Mouse (Mus musculus) forebrain, embryonic 16.5 days (tissue): ENCODE measurements at regions not wholly inside any gene's neighbourhood (a gene's known extent, or its start where the extent isn't known, plus 50 kb on each side); places are given as distances from the start of the nearest gene placed in this dataset.

ENCODE experiments used
- ATAC-seq: fragments of 200-750 bp; cut with Nextera tagmentation; 2 replicates; pipeline ENCODE4 v1.8.0; 2017; ENCODE audit warnings: mild to moderate bottlenecking, moderate library complexity
- H3K27ac ChIP-seq: fragments of 300-500 bp; sonication (generic); 2 replicates; pipeline ENCODE4 v1.5.1; 2014; ENCODE audit warnings: low read length, control low read depth
- H3K27me3 ChIP-seq: fragments of 300-500 bp; sonication (generic); replicated peaks from 2 replicates; pipeline ENCODE4 v1.6.1; 2014; ENCODE audit warnings: low read length; ENCODE audit not compliant: control insufficient read depth, insufficient read depth
- H3K36me3 ChIP-seq: fragments of 300-500 bp; sonication (generic); 2 replicates; pipeline ENCODE4 v1.6.1; 2014; ENCODE audit not compliant: control insufficient read depth, insufficient read depth
- H3K4me1 ChIP-seq: fragments of 300-500 bp; sonication (generic); replicated peaks from 2 replicates; pipeline ENCODE4 v1.6.1; 2014; ENCODE audit warnings: low read length; ENCODE audit not compliant: control insufficient read depth, insufficient read depth
- H3K4me2 ChIP-seq: fragments of 300-500 bp; sonication (generic); 2 replicates; pipeline ENCODE4 v1.6.1; 2014; ENCODE audit warnings: mild to moderate bottlenecking, low read length, control low read depth
- H3K4me3 ChIP-seq: fragments of 300-500 bp; sonication (generic); replicated peaks from 2 replicates; pipeline ENCODE4 v1.5.1; 2014; ENCODE audit warnings: mild to moderate bottlenecking, low read length, control low read depth
- H3K9ac ChIP-seq: fragments of 300-500 bp; sonication (generic); replicated peaks from 2 replicates; pipeline ENCODE4 v1.6.1; 2014; ENCODE audit warnings: low read depth, low read length, control low read depth
- H3K9me3 ChIP-seq: fragments of 300-500 bp; sonication (generic); 2 replicates; pipeline ENCODE4 v1.6.1; 2016; ENCODE audit warnings: low read length; ENCODE audit not compliant: control insufficient read depth
- WGBS: fragments of 180-500 bp; shearing (Covaris S2); extraction: QIAGEN DNeasy Blood & Tissue Kit; methylation state at CpG from one replicate; pipeline ENCODE4 v1.1.7; 2014; 5-methylcytosine and 5-hydroxymethylcytosine counted together

GRCm38 (mm10) chr13:46091109-46091508, 126.3 kb upstream of the Atxn1 start:
- Histone ChIP-seq H3K9me3 (no peaks in the 10 kb centered on the region), H3K4me1 (no peaks in the 10 kb centered on the region), H3K4me3 (no peak overlapping the region), H3K9ac (no peak overlapping the region), H3K27me3 (no peaks in the 10 kb centered on the region), H3K36me3 (no peaks in the 10 kb centered on the region), H3K4me2 (no peak overlapping the region), H3K27ac (no peak overlapping the region)
- 86% methylated on average over 5 of the region's 5 CpGs for WGBS
- ATAC-seq: no peak

DNA sequence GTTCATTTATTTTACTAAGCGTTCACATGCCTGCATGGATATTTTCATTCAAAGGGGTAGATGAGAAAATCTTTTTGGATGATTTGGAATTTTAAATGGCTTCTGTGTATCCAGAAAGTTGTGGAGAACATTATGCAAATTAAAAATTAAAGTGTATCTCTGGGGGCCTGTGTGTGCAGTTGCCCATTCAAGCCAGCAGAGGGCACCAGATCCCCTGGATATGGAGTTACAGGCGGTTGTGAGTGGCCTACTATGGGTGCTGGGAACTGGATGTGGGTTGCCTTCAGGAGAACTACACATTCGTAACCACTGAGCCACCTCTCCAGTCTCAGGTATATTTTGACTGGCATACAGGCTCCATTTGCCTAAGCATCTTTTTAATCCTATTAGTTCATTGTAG, 123.4 kb upstream of the Atxn1 start:
- no peak overlapping the region for H3K27ac ChIP-seq
- no peaks in the 10 kb centered on the region for H3K27me3 ChIP-seq
- H3K4me2 ChIP-seq: no peak overlapping the region
- no peaks in the 10 kb centered on the region for H3K9me3 ChIP-seq
- no peaks in the 10 kb centered on the region for H3K4me1 ChIP-seq
- WGBS: 84% methylated on average over 3 of the region's 3 CpGs
- no peak for ATAC-seq
- H3K36me3 ChIP-seq: no peaks in the 10 kb centered on the region
- no peak overlapping the region for H3K4me3 ChIP-seq
- no peak overlapping the region for H3K9ac ChIP-seq

DNA sequence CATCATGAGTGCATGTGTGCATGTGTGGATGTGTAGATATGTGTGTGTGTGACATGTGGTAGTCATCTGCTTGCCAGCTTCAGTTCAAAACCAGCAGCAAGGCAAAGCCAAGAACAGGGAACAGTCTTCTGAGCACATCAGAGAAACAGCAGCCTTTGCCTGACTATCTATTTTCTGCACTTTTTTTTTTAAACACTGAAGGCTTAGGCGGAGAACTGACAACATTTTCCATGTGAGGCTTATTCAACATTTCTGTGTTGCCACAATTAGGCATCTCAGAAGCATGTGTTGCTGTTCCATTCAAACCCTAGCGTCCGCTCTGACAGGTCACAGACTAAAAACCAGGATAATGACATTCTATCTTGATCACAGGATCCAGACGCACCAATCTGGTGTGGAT, 122.9 kb upstream of the Atxn1 start:
- no peaks in the 10 kb centered on the region for H3K36me3 ChIP-seq
- no peak overlapping the region for H3K4me2 ChIP-seq
- WGBS: 74% methylated on average over 4 of the region's 4 CpGs
- H3K4me3 ChIP-seq: no peak overlapping the region
- H3K9me3 ChIP-seq: no peaks in the 10 kb centered on the region
- no peak overlapping the region for H3K27ac ChIP-seq
- H3K4me1 ChIP-seq: no peaks in the 10 kb centered on the region
- no peak overlapping the region for H3K9ac ChIP-seq
- no peak for ATAC-seq
- H3K27me3 ChIP-seq: no peaks in the 10 kb centered on the region

DNA sequence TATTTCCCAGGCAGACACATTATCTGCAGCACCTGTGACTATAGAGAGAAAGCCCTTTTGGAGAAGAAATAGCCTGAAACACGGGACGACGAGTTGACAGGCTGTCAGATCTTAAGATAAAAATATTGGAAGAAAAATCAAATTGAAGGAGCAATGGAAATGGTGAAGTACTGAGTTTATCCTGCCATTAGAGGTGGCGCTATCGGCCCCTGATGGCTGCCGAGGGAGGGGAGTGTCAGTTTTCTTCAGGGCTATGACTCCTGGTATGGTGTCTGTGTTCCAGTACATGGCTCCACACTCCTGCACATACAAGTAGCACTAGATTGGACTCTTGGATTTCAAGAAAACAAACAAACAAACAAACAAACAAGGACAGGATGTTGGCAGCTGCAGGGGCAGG, 112.1 kb upstream of the Atxn1 start:
- WGBS: 81% methylated on average over 6 of the region's 6 CpGs
- H3K4me2 ChIP-seq: no peak overlapping the region
- H3K9ac ChIP-seq: no peak overlapping the region
- H3K27ac ChIP-seq: no peak overlapping the region
- no peak overlapping the region for H3K4me3 ChIP-seq
- no peak for ATAC-seq
- H3K27me3 ChIP-seq: no peaks in the 10 kb centered on the region
- no peaks in the 10 kb centered on the region for H3K9me3 ChIP-seq
- no peaks in the 10 kb centered on the region for H3K4me1 ChIP-seq
- no peaks in the 10 kb centered on the region for H3K36me3 ChIP-seq

- Histone ChIP-seq H3K9me3 (no peaks in the 10 kb centered on the region), H3K27me3 (no peaks in the 10 kb centered on the region), H3K4me2 (no peak overlapping the region), H3K4me3 (no peak overlapping the region), H3K4me1 (no peaks in the 10 kb centered on the region), H3K9ac (no peak overlapping the region), H3K27ac (no peak overlapping the region), H3K36me3 (no peaks in the 10 kb centered on the region)
- WGBS: 90% methylated on average over 4 of the region's 4 CpGs
- ATAC-seq: no peak
Measured at GRCm38 (mm10) chr13:46071670-46072069, 106.9 kb upstream of the Atxn1 start.

DNA sequence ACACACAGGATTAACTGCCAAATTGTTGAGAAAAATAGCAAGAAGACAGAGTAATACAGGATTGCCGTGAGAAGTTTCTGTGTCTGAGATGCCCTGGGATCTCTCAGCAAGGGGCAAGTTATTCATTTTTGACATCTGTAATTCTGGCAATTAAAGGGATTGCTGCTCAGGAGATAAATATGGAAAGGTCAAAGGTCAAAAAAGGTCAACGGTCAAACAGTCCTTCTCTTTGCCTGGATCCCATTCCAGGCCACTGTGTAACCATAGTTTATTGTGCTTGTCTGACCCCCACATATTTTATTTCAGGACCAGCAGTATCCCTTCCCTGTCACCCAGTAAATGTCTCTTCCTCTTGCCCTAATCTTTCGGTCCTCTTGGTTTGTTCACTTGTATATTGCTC, 104.8 kb upstream of the Atxn1 start:
- no peak overlapping the region for H3K9ac ChIP-seq
- no peak for ATAC-seq
- H3K27me3 ChIP-seq: no peaks in the 10 kb centered on the region
- no peaks in the 10 kb centered on the region for H3K4me1 ChIP-seq
- WGBS: 78% methylated on average over 3 of the region's 3 CpGs
- H3K36me3 ChIP-seq: no peaks in the 10 kb centered on the region
- no peak overlapping the region for H3K4me3 ChIP-seq
- no peaks in the 10 kb centered on the region for H3K9me3 ChIP-seq
- no peak overlapping the region for H3K27ac ChIP-seq
- no peak overlapping the region for H3K4me2 ChIP-seq

DNA sequence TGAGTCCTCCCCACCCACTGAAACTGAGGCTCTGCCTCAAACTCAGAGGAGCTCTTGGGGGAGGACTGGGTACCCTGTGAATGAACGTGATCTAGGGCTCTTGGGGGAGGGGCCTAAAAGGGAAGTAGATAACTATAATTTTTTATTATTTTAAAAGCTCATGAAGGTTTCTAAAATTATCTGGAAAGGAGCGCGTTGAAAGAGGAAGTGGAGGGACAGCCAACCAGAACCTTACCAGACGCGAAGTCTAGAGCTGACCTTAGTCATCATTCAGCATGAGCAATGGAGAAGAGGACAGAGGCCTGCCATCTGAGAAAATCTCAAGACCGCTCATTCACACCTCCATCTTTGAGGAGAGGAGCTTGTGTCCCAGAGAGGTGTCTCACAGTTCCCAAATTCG, 98.0 kb upstream of the Atxn1 start:
- no peak overlapping the region for H3K27ac ChIP-seq
- ATAC-seq: no peak
- no peak overlapping the region for H3K4me2 ChIP-seq
- 94% methylated on average over 7 of the region's 7 CpGs for WGBS
- peaks cover 8% of the 10 kb centered on the region for H3K4me1 ChIP-seq
- no peak overlapping the region for H3K9ac ChIP-seq
- no peaks in the 10 kb centered on the region for H3K36me3 ChIP-seq
- H3K27me3 ChIP-seq: no peaks in the 10 kb centered on the region
- no peaks in the 10 kb centered on the region for H3K9me3 ChIP-seq
- H3K4me3 ChIP-seq: no peak overlapping the region

DNA sequence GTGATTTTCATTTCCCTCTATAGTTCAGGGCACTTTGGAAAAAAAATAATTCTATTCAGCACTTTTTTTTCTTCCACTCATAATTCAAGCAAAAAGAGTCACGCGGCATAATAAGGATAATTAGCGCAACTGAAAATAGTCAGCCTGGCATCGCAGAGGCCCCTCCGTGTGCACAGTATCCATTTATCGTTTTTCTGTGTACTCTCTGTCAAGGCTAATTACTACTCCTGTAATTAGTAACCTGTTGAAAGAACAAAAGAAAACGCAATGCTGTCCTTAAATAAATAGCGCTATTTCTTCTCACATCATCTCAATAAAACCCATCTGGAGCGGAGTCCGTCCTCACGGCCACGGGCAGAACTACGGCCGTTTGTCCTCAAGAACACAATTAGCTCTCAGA, 95.1 kb upstream of the Atxn1 start:
- WGBS: 33% methylated on average over 14 of the region's 14 CpGs
- Histone ChIP-seq H3K9me3 (no peaks in the 10 kb centered on the region), H3K4me3 (no peak overlapping the region), H3K27me3 (no peaks in the 10 kb centered on the region), H3K4me2 (0 out of 2 replicates have a peak overlapping the region, but pooled peaks have one; percentile 10), H3K4me1 (peaks cover 8% of the 10 kb centered on the region), H3K27ac (no peak overlapping the region), H3K36me3 (no peaks in the 10 kb centered on the region), H3K9ac (no peak overlapping the region)
- ATAC-seq: peak; percentile 59; the same call in 1 of the 2 replicates

DNA sequence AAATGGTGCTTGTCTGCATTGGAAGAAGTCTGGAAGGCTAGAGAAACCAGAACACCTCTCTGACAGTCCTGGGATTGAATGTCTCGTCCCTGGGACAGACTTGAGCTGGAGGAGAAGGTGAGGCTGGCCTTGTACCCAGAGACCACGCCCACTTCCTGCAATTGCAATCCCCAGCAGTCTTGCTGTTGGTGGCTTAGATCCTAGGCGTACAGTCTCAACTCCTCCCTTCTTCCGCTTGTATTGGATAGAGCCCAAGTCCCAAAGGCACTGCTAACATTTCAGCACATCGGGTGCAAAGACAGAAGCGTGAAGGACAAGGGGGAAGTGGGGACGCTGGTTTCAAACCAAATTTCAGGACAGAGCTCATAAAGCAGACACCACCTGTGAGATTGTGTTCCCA, 94.1 kb upstream of the Atxn1 start:
- Histone ChIP-seq H3K9me3 (no peaks in the 10 kb centered on the region), H3K4me1 (peaks cover 8% of the 10 kb centered on the region), H3K27ac (no peak overlapping the region), H3K9ac (no peak overlapping the region), H3K27me3 (no peaks in the 10 kb centered on the region), H3K36me3 (no peaks in the 10 kb centered on the region), H3K4me3 (no peak overlapping the region), H3K4me2 (no peak overlapping the region)
- ATAC-seq: no peak
- 68% methylated on average over 7 of the region's 7 CpGs for WGBS

- no peaks in the 10 kb centered on the region for H3K9me3 ChIP-seq
- no peak overlapping the region for H3K4me3 ChIP-seq
- H3K4me1 ChIP-seq: peaks cover 8% of the 10 kb centered on the region
- H3K36me3 ChIP-seq: no peaks in the 10 kb centered on the region
- WGBS: 92% methylated on average over 3 of the region's 3 CpGs
- no peak overlapping the region for H3K4me2 ChIP-seq
- no peak overlapping the region for H3K9ac ChIP-seq
- no peak for ATAC-seq
- H3K27ac ChIP-seq: no peak overlapping the region
- no peaks in the 10 kb centered on the region for H3K27me3 ChIP-seq
Measured at GRCm38 (mm10) chr13:46058341-46058740, 93.5 kb upstream of the Atxn1 start.
